Mouse (Mus musculus) intestine, embryonic 14.5 days (tissue): ENCODE measurements around the gene Treml1. TPM values are rescaled to one million over a fixed set of nuclear protein-coding genes. Genes with fewer than 3 reads are reported as not detected.
A peak's percentile ranks its signal among the peaks of the same experiment; 100 is the strongest.

Source experiments
- ATAC-seq: fragments of 200-750 bp; cut with Nextera tagmentation; replicated peaks from 2 replicates; pipeline ENCODE4 v1.8.0; 2017; ENCODE audit warnings: low read depth, moderate number of reproducible peaks, moderate TSS enrichment, moderate library complexity; ENCODE audit not compliant: low FRiP score, low TSS enrichment
- DNase-seq: peaks from one replicate; pipeline ENCODE4 v3.0.0-alpha.2; 2018; ENCODE audit warnings: low spot score
- H3K27ac ChIP-seq: fragments of 300-500 bp; sonication (generic); 2 replicates; pipeline ENCODE4 v1.5.1; 2014; ENCODE audit warnings: low read depth, mild to moderate bottlenecking, control low read depth
- H3K27me3 ChIP-seq: fragments of 300-500 bp; sonication (generic); replicated peaks from 2 replicates; pipeline ENCODE4 v1.6.1; 2014; ENCODE audit warnings: low read length, control low read depth; ENCODE audit not compliant: control insufficient read depth, insufficient read depth
- H3K36me3 ChIP-seq: fragments of 300-500 bp; sonication (generic); 2 replicates; pipeline ENCODE4 v1.6.1; 2014; ENCODE audit warnings: low read length, control low read depth; ENCODE audit not compliant: control insufficient read depth, insufficient read depth
- H3K4me1 ChIP-seq: fragments of 300-500 bp; sonication (generic); replicated peaks from 2 replicates; pipeline ENCODE4 v1.6.1; 2014; ENCODE audit warnings: low read length, control low read depth, mixed read lengths; ENCODE audit not compliant: control insufficient read depth, insufficient read depth
- H3K4me2 ChIP-seq: fragments of 300-500 bp; sonication (generic); 2 replicates; pipeline ENCODE4 v1.6.1; 2014; ENCODE audit warnings: low read length
- H3K4me3 ChIP-seq: fragments of 300-500 bp; sonication (generic); 2 replicates; pipeline ENCODE4 v1.5.1; 2014; ENCODE audit warnings: low read depth, low read length, control low read depth, mixed read lengths
- H3K9ac ChIP-seq: fragments of 300-500 bp; sonication (generic); 2 replicates; pipeline ENCODE4 v1.6.1; 2014; ENCODE audit warnings: mild to moderate bottlenecking, low read length
- H3K9me3 ChIP-seq: fragments of 300-500 bp; sonication (generic); 2 replicates; pipeline ENCODE4 v1.6.1; 2016; ENCODE audit warnings: low read length, control low read depth; ENCODE audit not compliant: control insufficient read depth
- WGBS: fragments of 180-500 bp; shearing (Covaris S2); extraction: QIAGEN DNeasy Blood & Tissue Kit; methylation state at CpG from one replicate; pipeline ENCODE4 v1.1.7; 2014; 5-methylcytosine and 5-hydroxymethylcytosine counted together
- polyA plus RNA-seq: library from polyadenylated mRNA; unstranded; fragments of >200 nt; fragmentation: Nextera tagmentation; extraction: Ambion mirVana; gene quantifications from 2 replicates; pipeline ENCODE4 v1.2.1, GENCODE M21; 2014

The Treml1 gene
- polyA plus RNA-seq, 1 experiment from 2014 or later: 0.91 TPM

GRCm38 (mm10) chr17:48389442-48389841, 29.7 kb downstream of the Treml1 start:
- DNase-seq (no peak), ATAC-seq (no peak)
- H3K4me3 ChIP-seq: no peak overlapping the region
- H3K36me3 ChIP-seq: peaks cover 86% of the 10 kb centered on the region
- H3K9me3 ChIP-seq: no peaks in the 10 kb centered on the region
- 91% methylated on average over 5 of the region's 5 CpGs for WGBS
- no peak overlapping the region for H3K9ac ChIP-seq
- H3K4me1 ChIP-seq: no peaks in the 10 kb centered on the region
- no peak overlapping the region for H3K4me2 ChIP-seq
- H3K27me3 ChIP-seq: no peaks in the 10 kb centered on the region
- no peak overlapping the region for H3K27ac ChIP-seq

DNA sequence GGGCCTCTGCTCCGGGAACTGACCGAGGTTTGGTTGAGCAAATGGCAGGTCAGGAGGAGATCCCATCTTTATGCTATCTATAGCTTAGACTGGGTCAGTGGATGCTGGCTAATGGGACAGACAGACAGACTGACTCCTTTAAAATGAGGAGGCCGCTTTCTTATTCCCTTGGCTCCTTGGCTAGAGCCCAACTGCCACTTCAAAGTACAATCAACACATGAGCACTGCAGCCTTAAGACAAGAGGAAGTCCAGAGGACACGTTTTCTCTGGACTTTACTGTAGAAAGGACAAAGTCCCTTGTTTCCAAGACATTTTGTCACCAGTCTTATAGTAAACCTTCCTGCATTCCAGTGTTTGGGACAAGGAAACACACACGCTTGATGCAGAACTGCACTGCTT, 31.7 kb downstream of the Treml1 start:
- DNase-seq: no peak
- Histone ChIP-seq H3K4me1 (no peaks in the 10 kb centered on the region), H3K9ac (no peak overlapping the region), H3K9me3 (no peaks in the 10 kb centered on the region), H3K27ac (no peak overlapping the region), H3K4me3 (no peak overlapping the region), H3K4me2 (no peak overlapping the region), H3K27me3 (no peaks in the 10 kb centered on the region), H3K36me3 (peaks cover 100% of the 10 kb centered on the region)
- 91% methylated on average over 5 of the region's 5 CpGs for WGBS
- no peak for ATAC-seq

- ATAC-seq: no peak
- no peaks in the 10 kb centered on the region for H3K9me3 ChIP-seq
- H3K36me3 ChIP-seq: peaks cover 97% of the 10 kb centered on the region
- H3K27me3 ChIP-seq: no peaks in the 10 kb centered on the region
- H3K4me2 ChIP-seq: no peak overlapping the region
- WGBS: 92% methylated on average over 3 of the region's 3 CpGs
- no peak overlapping the region for H3K27ac ChIP-seq
- no peak overlapping the region for H3K4me3 ChIP-seq
- DNase-seq: no peak
- H3K9ac ChIP-seq: no peak overlapping the region
- H3K4me1 ChIP-seq: no peaks in the 10 kb centered on the region
Measured at GRCm38 (mm10) chr17:48392616-48393015, 32.9 kb downstream of the Treml1 start.

DNA sequence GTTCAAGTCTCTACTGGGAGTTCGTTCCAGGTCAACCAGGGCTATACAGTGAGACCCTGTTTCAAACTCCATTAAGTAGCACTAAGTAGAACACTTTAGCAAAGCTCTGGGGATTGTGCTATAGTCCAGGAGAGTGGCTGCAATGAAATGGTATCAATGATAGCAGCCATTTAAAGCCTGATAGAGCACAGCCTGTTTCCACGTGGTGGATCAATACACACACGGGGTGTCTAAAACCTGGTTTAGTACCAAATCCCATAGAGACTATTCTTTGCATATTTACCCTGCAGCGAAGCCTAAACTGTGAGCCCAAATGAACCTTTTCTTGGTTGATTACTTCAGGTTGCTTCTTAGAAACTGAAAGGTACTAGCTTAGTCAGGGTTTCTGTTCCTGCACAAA, 42.0 kb downstream of the Treml1 start:
- Histone ChIP-seq H3K27me3 (no peaks in the 10 kb centered on the region), H3K36me3 (peaks cover 37% of the 10 kb centered on the region), H3K4me3 (no peak overlapping the region), H3K4me1 (peaks cover 8% of the 10 kb centered on the region; the same call in 1 of the 2 replicates), H3K4me2 (no peak overlapping the region), H3K9ac (no peak overlapping the region), H3K27ac (no peak overlapping the region), H3K9me3 (no peaks in the 10 kb centered on the region)
- ATAC-seq (no peak), DNase-seq (no peak)
- WGBS: 84% methylated on average over 4 of the region's 4 CpGs

DNA sequence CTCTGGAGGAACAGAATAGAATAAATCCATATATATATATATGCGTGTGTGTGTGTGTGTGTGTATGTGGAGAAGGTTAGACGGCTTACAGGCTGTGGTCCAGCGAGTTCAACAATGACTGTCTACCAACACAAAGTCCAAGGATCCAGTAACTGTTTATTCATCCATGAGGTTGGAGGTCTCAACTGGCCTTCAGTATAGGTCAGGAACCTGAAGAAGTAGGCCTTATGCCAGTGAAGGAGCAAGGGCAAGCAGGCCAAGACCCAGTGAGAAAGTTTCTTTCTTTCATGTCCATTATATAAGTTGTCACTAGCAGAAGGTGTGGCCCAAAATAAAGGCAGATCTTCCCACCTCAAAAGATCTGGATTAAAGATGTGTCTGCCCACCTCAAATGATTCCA, 43.0 kb downstream of the Treml1 start:
- H3K4me1 ChIP-seq: peaks cover 12% of the 10 kb centered on the region
- no peak for ATAC-seq
- H3K4me2 ChIP-seq: no peak overlapping the region
- no peak for DNase-seq
- H3K27me3 ChIP-seq: no peaks in the 10 kb centered on the region
- WGBS: 93% methylated on average over 3 of the region's 3 CpGs
- peaks cover 29% of the 10 kb centered on the region for H3K36me3 ChIP-seq
- H3K27ac ChIP-seq: no peak overlapping the region
- no peaks in the 10 kb centered on the region for H3K9me3 ChIP-seq
- H3K9ac ChIP-seq: no peak overlapping the region
- no peak overlapping the region for H3K4me3 ChIP-seq

- Histone ChIP-seq H3K36me3 (peaks cover 18% of the 10 kb centered on the region), H3K27ac (no peak overlapping the region), H3K9ac (no peak overlapping the region), H3K9me3 (no peaks in the 10 kb centered on the region), H3K4me3 (no peak overlapping the region), H3K4me1 (peaks cover 15% of the 10 kb centered on the region), H3K27me3 (no peaks in the 10 kb centered on the region), H3K4me2 (no peak overlapping the region)
- WGBS: 83% methylated on average over 2 of the region's 2 CpGs
- no peak for DNase-seq
- no peak for ATAC-seq
Measured at GRCm38 (mm10) chr17:48403848-48404247, 44.1 kb downstream of the Treml1 start.

GRCm38 (mm10) chr17:48404706-48405105, 45.0 kb downstream of the Treml1 start:
- Histone ChIP-seq H3K4me3 (no peak overlapping the region), H3K9ac (no peak overlapping the region), H3K4me1 (peaks cover 15% of the 10 kb centered on the region), H3K9me3 (no peaks in the 10 kb centered on the region), H3K4me2 (no peak overlapping the region), H3K27me3 (no peaks in the 10 kb centered on the region), H3K36me3 (peaks cover 9% of the 10 kb centered on the region), H3K27ac (no peak overlapping the region)
- 73% methylated on average over 1 of the region's 1 CpGs for WGBS
- no peak for ATAC-seq
- no peak for DNase-seq

DNA sequence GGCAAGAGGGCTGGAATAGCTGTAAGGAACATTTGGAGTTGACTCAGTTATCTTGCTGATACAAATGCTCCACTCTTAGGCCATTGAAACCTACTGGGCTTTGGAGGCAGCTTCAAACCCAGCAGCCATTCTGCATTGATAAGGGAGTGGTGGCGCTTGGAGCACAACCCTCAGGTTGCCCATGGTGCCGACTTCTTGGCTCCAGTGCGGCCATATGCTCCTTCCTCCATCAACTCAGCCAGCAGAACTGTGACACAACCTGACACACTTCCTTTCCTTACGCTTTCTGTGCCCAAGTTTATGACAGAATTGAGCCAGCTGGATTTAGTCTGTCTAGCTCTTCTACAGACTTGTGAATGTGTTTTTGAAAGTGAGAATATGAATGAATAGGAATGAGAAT, 47.4 kb downstream of the Treml1 start:
- Histone ChIP-seq H3K4me3 (no peak overlapping the region), H3K27me3 (no peaks in the 10 kb centered on the region), H3K9ac (no peak overlapping the region), H3K27ac (no peak overlapping the region), H3K4me2 (no peak overlapping the region), H3K36me3 (peaks cover 2% of the 10 kb centered on the region; the same call in 1 of the 2 replicates), H3K9me3 (no peaks in the 10 kb centered on the region), H3K4me1 (peaks cover 17% of the 10 kb centered on the region; the same call in 1 of the 2 replicates)
- WGBS: 83% methylated on average over 4 of the region's 4 CpGs
- ATAC-seq (no peak), DNase-seq (no peak)

DNA sequence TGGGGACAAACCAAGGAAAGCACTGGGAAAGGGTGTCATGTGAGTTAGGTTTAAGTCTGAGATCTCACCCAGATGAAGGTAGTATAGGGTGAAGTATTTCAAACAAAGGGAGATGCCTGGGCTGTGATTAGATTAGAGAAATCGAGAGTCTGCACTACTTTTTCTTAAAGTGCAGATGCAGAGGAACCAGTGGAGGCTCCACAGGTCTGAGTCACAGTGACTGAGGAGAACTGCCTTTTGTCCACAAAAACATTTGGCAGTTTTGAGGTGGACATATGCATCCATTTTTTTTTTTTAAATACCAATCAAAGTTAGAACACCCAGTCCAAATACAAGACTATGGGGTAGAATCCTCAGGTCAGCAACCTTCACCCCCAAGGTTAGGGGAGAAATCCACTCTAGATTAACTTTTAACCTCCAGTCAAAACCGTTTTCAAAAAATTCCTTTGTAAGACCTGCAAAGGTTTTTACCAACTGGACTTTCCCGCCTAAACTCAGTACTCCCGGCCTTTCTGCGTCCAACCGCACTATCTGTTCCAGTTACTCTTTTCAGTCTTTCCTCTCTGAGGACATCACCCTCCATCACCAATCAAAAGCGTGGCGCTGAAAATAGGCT, 48.3 kb downstream of the Treml1 start:
- no peak for ATAC-seq
- Histone ChIP-seq H3K4me2 (peak overlapping the region; percentile 55), H3K4me1 (peaks cover 17% of the 10 kb centered on the region; the same call in 1 of the 2 replicates), H3K4me3 (peak overlapping the region; percentile 94), H3K27me3 (no peaks in the 10 kb centered on the region), H3K9me3 (no peaks in the 10 kb centered on the region), H3K27ac (peak overlapping the region; percentile 100), H3K9ac (peak overlapping the region; percentile 100), H3K36me3 (peaks cover 10% of the 10 kb centered on the region; the same call in 1 of the 2 replicates)
- DNase-seq: no peak
- 4% methylated on average over 8 of the region's 8 CpGs for WGBS
